Mouse (Mus musculus) small intestine, adult 2 months (tissue): ENCODE measurements around the gene Clybl. TPM values are rescaled to one million over a fixed set of nuclear protein-coding genes. Genes with fewer than 3 reads are reported as not detected.

ENCODE experiments used
- H3K27ac ChIP-seq: fragments of 200-500 bp; 2 replicates; pipeline ENCODE4 v1.5.1; 2012; ENCODE audit warnings: low read depth, low read length, control low read depth, inconsistent platforms; ENCODE audit not compliant: insufficient read depth
- H3K27me3 ChIP-seq: fragments of 200-500 bp; 2 replicates; pipeline ENCODE4 v1.6.1; 2012; ENCODE audit warnings: mild to moderate bottlenecking, moderate library complexity, low read length, inconsistent platforms; ENCODE audit not compliant: control insufficient read depth, insufficient read depth
- H3K36me3 ChIP-seq: fragments of 200-500 bp; 2 replicates; pipeline ENCODE4 v1.6.1; 2012; ENCODE audit warnings: mild to moderate bottlenecking, low read length, control low read depth, inconsistent platforms; ENCODE audit not compliant: control insufficient read depth, insufficient read depth
- H3K4me1 ChIP-seq: fragments of 200-500 bp; 2 replicates; pipeline ENCODE4 v1.6.1; 2012; ENCODE audit warnings: low read length, inconsistent platforms, mixed read lengths; ENCODE audit not compliant: control insufficient read depth, insufficient read depth, insufficient read length
- H3K4me3 ChIP-seq: fragments of 200-500 bp; 2 replicates; pipeline ENCODE4 v1.5.1; 2012; ENCODE audit warnings: low read depth, mild to moderate bottlenecking, control low read depth, inconsistent platforms, low read length, moderate library complexity
- CTCF ChIP-seq: fragments of 200-500 bp; IDR thresholded peaks from 2 replicates; pipeline ENCODE4 v1.5.1; 2012; ENCODE audit warnings: low read depth, mild to moderate bottlenecking, control low read depth, inconsistent platforms, low read length, moderate library complexity, mixed read lengths; ENCODE audit not compliant: insufficient replicate concordance, insufficient read length; ENCODE audit errors: extremely low read depth
- POLR2A ChIP-seq: fragments of 200-500 bp; IDR thresholded peaks from 2 replicates; pipeline ENCODE4 v1.6.1; 2012; ENCODE audit warnings: low read depth, mild to moderate bottlenecking, control low read depth, inconsistent platforms, low read length, moderate library complexity
- WGBS: fragments of 180-500 bp; shearing (Covaris S2); methylation state at CpG from one replicate; pipeline ENCODE4 v1.1.7; 2018; 5-methylcytosine and 5-hydroxymethylcytosine counted together
- polyA plus RNA-seq: library from polyadenylated mRNA; depleted of rRNA; stranded (reverse); fragments of >200 nt; gene quantifications from 2 replicates; pipeline ENCODE4 v1.2.3, GENCODE M21; 2012

Gene Clybl
- polyA plus RNA-seq, 1 experiment, result 3.1 TPM

GRCm38 (mm10) chr14:122374285-122374997 is 192.9 kb downstream of the Clybl start:
- TF ChIP-seq CTCF (no peak), POLR2A (no peak)
- Histone ChIP-seq H3K4me3 (no peak overlapping the region), H3K36me3 (no peaks in the 10 kb centered on the region), H3K27me3 (no peaks in the 10 kb centered on the region), H3K27ac (no peak overlapping the region), H3K4me1 (no peaks in the 10 kb centered on the region)
- 62% methylated on average over 9 of the region's 9 CpGs for WGBS

DNA sequence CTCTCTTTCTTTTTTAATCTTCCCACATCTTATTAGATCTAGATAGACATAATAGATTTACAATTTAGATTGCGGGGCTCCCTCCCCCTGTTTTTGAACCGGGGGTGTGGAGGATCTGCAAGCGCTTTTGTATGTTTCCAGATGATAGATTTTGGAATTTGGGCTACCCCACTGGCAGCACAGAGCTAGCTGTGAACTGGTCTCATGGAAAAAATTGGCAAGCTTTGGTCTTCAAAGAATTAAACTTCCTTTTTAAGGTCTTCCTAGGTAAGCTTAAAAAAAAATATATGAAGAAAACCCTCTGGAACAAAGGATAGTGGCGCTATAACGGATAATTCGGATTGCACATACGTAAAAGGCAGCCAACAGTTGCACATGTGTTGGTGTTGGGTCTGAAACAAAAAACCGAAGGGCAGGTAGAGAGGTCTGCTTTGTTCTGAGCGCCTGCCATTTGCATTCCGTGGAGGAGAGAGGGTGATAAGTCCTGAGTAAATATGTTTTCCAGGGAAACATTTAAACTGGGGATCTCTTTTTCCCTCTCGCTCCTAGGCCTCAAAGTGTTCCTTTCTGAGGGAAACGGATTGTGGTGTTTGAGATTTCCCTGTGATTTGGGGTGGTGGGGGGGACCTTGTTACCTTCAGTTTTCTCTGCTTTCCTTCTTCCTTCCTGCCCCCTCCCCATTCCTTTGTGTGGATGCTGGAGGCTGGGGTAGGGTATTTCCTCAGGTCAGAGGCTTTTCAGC is 193.7 kb downstream of the Clybl start:
- H3K27ac ChIP-seq, result no peak overlapping the region
- no peaks in the 10 kb centered on the region for H3K27me3 ChIP-seq
- no peak for TF ChIP-seq POLR2A
- no peak for TF ChIP-seq CTCF
- no peaks in the 10 kb centered on the region for H3K36me3 ChIP-seq
- 78% methylated on average over 12 of the region's 12 CpGs for WGBS
- H3K4me3 ChIP-seq, result no peak overlapping the region
- no peaks in the 10 kb centered on the region for H3K4me1 ChIP-seq

GRCm38 (mm10) chr14:122376482-122377143 is 195.1 kb downstream of the Clybl start:
- no peak overlapping the region for H3K27ac ChIP-seq

DNA sequence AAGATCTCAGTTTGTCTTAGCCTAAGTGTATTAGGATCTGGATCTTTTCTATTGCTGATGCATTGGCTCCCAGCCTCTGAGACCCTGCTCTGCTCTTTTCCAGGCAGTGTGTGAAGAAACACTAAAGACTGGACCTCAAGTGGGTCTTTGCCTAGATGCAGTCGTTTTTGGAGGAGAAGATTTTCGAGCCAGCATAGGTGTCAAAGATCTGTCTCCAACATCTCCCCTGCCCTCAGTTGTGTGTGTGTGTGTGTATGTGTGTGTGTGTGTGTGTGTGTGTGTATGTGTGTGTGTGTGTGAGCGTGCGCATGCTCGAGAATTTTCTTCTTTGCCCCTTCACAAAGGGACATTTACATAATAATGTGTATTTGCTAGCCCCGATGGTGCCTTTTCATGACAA is 196.2 kb downstream of the Clybl start:
- 90% methylated on average over 6 of the region's 6 CpGs for WGBS
- TF ChIP-seq CTCF (no peak), POLR2A (no peak)
- no peaks in the 10 kb centered on the region for H3K4me1 ChIP-seq
- no peak overlapping the region for H3K27ac ChIP-seq
- H3K4me3 ChIP-seq, result no peak overlapping the region
- H3K27me3 ChIP-seq, result no peaks in the 10 kb centered on the region
- no peaks in the 10 kb centered on the region for H3K36me3 ChIP-seq

More at GRCm38 (mm10) chr14:122376482-122377143, 195.1 kb downstream of the Clybl start:
- TF ChIP-seq CTCF (no peak), POLR2A (no peak)
- H3K27me3 ChIP-seq, result no peaks in the 10 kb centered on the region
- 67% methylated on average over 9 of the region's 9 CpGs for WGBS
- H3K36me3 ChIP-seq, result no peaks in the 10 kb centered on the region
- no peak overlapping the region for H3K4me3 ChIP-seq
- H3K4me1 ChIP-seq, result no peaks in the 10 kb centered on the region

GRCm38 (mm10) chr14:122379076-122379475 is 197.6 kb downstream of the Clybl start:
- Histone ChIP-seq H3K4me3 (no peak overlapping the region), H3K27me3 (no peaks in the 10 kb centered on the region), H3K27ac (no peak overlapping the region), H3K36me3 (no peaks in the 10 kb centered on the region), H3K4me1 (no peaks in the 10 kb centered on the region)
- TF ChIP-seq POLR2A, result no peak
- no peak for TF ChIP-seq CTCF
- 95% methylated on average over 9 of the region's 9 CpGs for WGBS

DNA sequence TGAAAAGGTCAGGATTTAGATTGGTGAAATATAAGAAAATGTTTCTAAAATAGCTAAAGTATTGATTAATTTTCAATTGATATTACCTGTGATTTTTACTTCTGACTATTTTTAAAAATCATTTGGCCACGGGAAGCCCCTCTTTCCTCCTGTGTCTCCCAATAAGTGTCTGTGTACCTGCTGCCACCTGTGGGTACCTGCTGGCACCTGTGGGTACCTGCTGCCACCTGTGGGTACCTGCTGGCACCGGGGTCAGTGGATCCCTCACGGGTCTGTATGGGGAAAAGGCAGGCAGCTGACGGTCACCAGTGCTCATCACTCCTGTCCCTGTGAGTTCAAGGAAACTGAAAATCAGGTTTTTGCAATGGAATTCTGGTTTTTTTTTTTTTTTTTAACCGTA is 198.5 kb downstream of the Clybl start:
- 85% methylated on average over 5 of the region's 5 CpGs for WGBS
- Histone ChIP-seq H3K4me3 (no peak overlapping the region), H3K27ac (no peak overlapping the region), H3K4me1 (no peaks in the 10 kb centered on the region), H3K27me3 (no peaks in the 10 kb centered on the region), H3K36me3 (no peaks in the 10 kb centered on the region)
- TF ChIP-seq POLR2A (no peak), CTCF (no peak)
